Mouse (Mus musculus): Measurements from ENCODE around the gene Vapb. TPM values are rescaled to one million over a fixed set of nuclear protein-coding genes. Genes with fewer than 3 reads are reported as not detected.
"Not testable (repeated sequence)": the region's sequence is repeated elsewhere in the genome, so short reads cannot be mapped to it uniquely, and the experiment has no call there.

Gene Vapb
- total and polyA plus RNA-seq, 3 experiments = 29.1 to 483 (median 46.5) TPM

GRCm38 (mm10) chr2:173702867-173703237 lies 34.5 kb upstream of the Vapb start:
- H3K9ac ChIP-seq (ENCODE audit: control insufficient read depth, low read depth, low read length, poor library complexity, severe bottlenecking) = no peak overlapping the region
- TF ChIP-seq TAL1 (IDR thresholded peaks at IDR 0.05; ENCODE audit: low read length) = no peak
- TF ChIP-seq USF1 (IDR thresholded peaks at IDR 0.05; ENCODE audit: low read depth, low read length) = no peak
- TF ChIP-seq HCFC1 (IDR thresholded peaks at IDR 0.05; ENCODE audit: low read depth, low read length) = no peak
- TF ChIP-seq ZC3H11A (IDR thresholded peaks at IDR 0.05; ENCODE audit: low read depth, low read length) = no peak
- no peak for TF ChIP-seq SIN3A (IDR thresholded peaks at IDR 0.05; ENCODE audit: low read length)
- no peak for TF ChIP-seq CHD1 (IDR thresholded peaks at IDR 0.05; ENCODE audit: low read depth, low read length)
- TF ChIP-seq MEF2A (IDR thresholded peaks at IDR 0.05; ENCODE audit: extremely low read depth, insufficient replicate concordance, low read depth, low read length, poor library complexity, severe bottlenecking) = no peak
- no peak for TF ChIP-seq CHD2 (IDR thresholded peaks at IDR 0.05; ENCODE audit: low read length)
- TF ChIP-seq TBP (IDR thresholded peaks at IDR 0.05; ENCODE audit: low read depth, low read length) = no peak
- no peak for TF ChIP-seq E2F4 (IDR thresholded peaks at IDR 0.05; ENCODE audit: borderline replicate concordance, low read depth, low read length)
- TF ChIP-seq MAZ (IDR thresholded peaks at IDR 0.05; ENCODE audit: low read depth, low read length) = no peak
- no peaks in the 10 kb centered on the region for H3K79me2 ChIP-seq (ENCODE audit: control insufficient read depth, insufficient read depth, low read length, poor library complexity)
- H3K4me3 ChIP-seq (ENCODE audit: control insufficient read depth in 1 of 2, insufficient read depth in 1 of 2, low read depth in 2 of 2, low read length in 2 of 2) = no peak overlapping the region
- no peak for DNase-seq (ENCODE audit: low read depth, low spot score)
- no peaks in the 10 kb centered on the region for H3K9me3 ChIP-seq (replicated peaks; ENCODE audit: insufficient read depth, low read length)
- H3K4me1 ChIP-seq (ENCODE audit: control insufficient read depth in 1 of 2, insufficient read depth in 2 of 2, low read length in 2 of 2) = no peaks in the 10 kb centered on the region
- no peak overlapping the region for H3K27ac ChIP-seq (ENCODE audit: control insufficient read depth, low read depth, low read length)
- no peaks in the 10 kb centered on the region for H3K27me3 ChIP-seq (ENCODE audit: control insufficient read depth in 1 of 2, insufficient read depth in 2 of 2, low read length in 2 of 2)
- H3K36me3 ChIP-seq (ENCODE audit: control insufficient read depth in 1 of 2, insufficient read depth in 2 of 2, low read length in 2 of 2) = peaks cover 0 to 8% of the 10 kb centered on the region in 2 experiments; a peak in 2 of 4 replicates

GRCm38 (mm10) chr2:173705827-173706551 lies 31.3 kb upstream of the Vapb start:
- H3K36me3 ChIP-seq (ENCODE audit: control insufficient read depth in 1 of 2, insufficient read depth in 2 of 2, low read length in 2 of 2) = peaks cover 0 to 6% of the 10 kb centered on the region in 2 experiments; a peak in 1 of 4 replicates
- H3K79me2 ChIP-seq (ENCODE audit: control insufficient read depth, insufficient read depth, low read length, poor library complexity) = no peaks in the 10 kb centered on the region
- no peaks in the 10 kb centered on the region for H3K9me3 ChIP-seq (replicated peaks; ENCODE audit: insufficient read depth, low read length)
- H3K27me3 ChIP-seq (ENCODE audit: control insufficient read depth in 1 of 2, insufficient read depth in 2 of 2, low read length in 2 of 2) = no peaks in the 10 kb centered on the region
- no peaks in the 10 kb centered on the region for H3K4me1 ChIP-seq (ENCODE audit: control insufficient read depth in 1 of 2, insufficient read depth in 2 of 2, low read length in 2 of 2)
- DNase-seq (ENCODE audit: low read depth, low spot score) = no peak
- H3K27ac ChIP-seq (ENCODE audit: control insufficient read depth, low read depth, low read length) = no peak overlapping the region
- H3K4me3 ChIP-seq (ENCODE audit: control insufficient read depth in 1 of 2, insufficient read depth in 1 of 2, low read depth in 2 of 2, low read length in 2 of 2) = no peak overlapping the region
- no peak overlapping the region for H3K9ac ChIP-seq (ENCODE audit: control insufficient read depth, low read depth, low read length, poor library complexity, severe bottlenecking)
- TF ChIP-seq E2F4 (IDR thresholded peaks at IDR 0.05; ENCODE audit: borderline replicate concordance, low read depth, low read length) (no peak), MAFK (IDR thresholded peaks at IDR 0.05; ENCODE audit: borderline replicate concordance, low read depth, low read length) (no peak), CHD2 (IDR thresholded peaks at IDR 0.05; ENCODE audit: low read length) (no peak), JUND (IDR thresholded peaks at IDR 0.05; ENCODE audit: low read depth, low read length) (no peak), USF1 (IDR thresholded peaks at IDR 0.05; ENCODE audit: low read depth, low read length) (no peak), RCOR1 (IDR thresholded peaks at IDR 0.05; ENCODE audit: low read depth, low read length) (no peak), MXI1 (IDR thresholded peaks at IDR 0.05; ENCODE audit: low read depth, low read length) (no peak)

- not testable (repeated sequence) for H3K27ac ChIP-seq (ENCODE audit: control insufficient read depth, low read depth, low read length); H3K27me3 ChIP-seq (ENCODE audit: control insufficient read depth in 1 of 2, insufficient read depth in 2 of 2, low read length in 2 of 2); H3K9me3 ChIP-seq (replicated peaks; ENCODE audit: insufficient read depth, low read length); H3K36me3 ChIP-seq (ENCODE audit: control insufficient read depth in 1 of 2, insufficient read depth in 2 of 2, low read length in 2 of 2); H3K4me3 ChIP-seq (ENCODE audit: control insufficient read depth in 1 of 2, insufficient read depth in 1 of 2, low read depth in 2 of 2, low read length in 2 of 2); H3K79me2 ChIP-seq (ENCODE audit: control insufficient read depth, insufficient read depth, low read length, poor library complexity); H3K9ac ChIP-seq (ENCODE audit: control insufficient read depth, low read depth, low read length, poor library complexity, severe bottlenecking); H3K4me1 ChIP-seq (ENCODE audit: control insufficient read depth in 1 of 2, insufficient read depth in 2 of 2, low read length in 2 of 2)
- DNase-seq (ENCODE audit: low read depth, low spot score) = peak; percentile 15
These were observed 29.7 kb upstream of the Vapb start for GRCm38 (mm10) chr2:173707626-173708025.

All from MEL (cell line).